Mouse (Mus musculus): ENCODE results near the gene Rcn3.

GRCm38 (mm10) chr7:45068000-45068318 is 24.1 kb downstream of the Rcn3 start:
- peak; percentile 93 for TF ChIP-seq CTCF (IDR thresholded peaks at IDR 0.05; ENCODE audit: control insufficient read depth, insufficient read depth, low read length)
- no peak for TF ChIP-seq POLR2A (IDR thresholded peaks at IDR 0.05; ENCODE audit: borderline replicate concordance, control insufficient read depth, low read depth, low read length)
